Mouse (Mus musculus) MEL (cell line): ENCODE data around the gene Wdsub1. TPM values are rescaled to one million over a fixed set of nuclear protein-coding genes. Genes with fewer than 3 reads are reported as not detected.

ENCODE experiments used
- DNase-seq: peaks from one replicate; pipeline ENCODE4 v3.0.0; 2011; ENCODE audit warnings: low read depth, low spot score
- H3K27ac ChIP-seq: 2 replicates; pipeline ENCODE4 v1.5.1; 2012; ENCODE audit warnings: low read depth, mild to moderate bottlenecking, control low read depth, low read length, moderate library complexity; ENCODE audit not compliant: control insufficient read depth
- H3K27me3 ChIP-seq, 2 experiments: fragments of 150-350 bp in 1 of 2; sonication (generic) in 1 of 2; 2 replicates each; pipeline ENCODE4 v1.6.1; 2012; ENCODE audit warnings: low read length in 2 of 2, mild to moderate bottlenecking in 2 of 2, improper control_type of control experiment in 1 of 2, moderate library complexity in 1 of 2; ENCODE audit not compliant: insufficient read depth in 2 of 2, control insufficient read depth in 1 of 2
- H3K36me3 ChIP-seq, 2 experiments: 2 replicates each; pipeline ENCODE4 v1.6.1; 2012 to 2014; ENCODE audit warnings: low read length in 2 of 2, improper control_type of control experiment in 1 of 2, inconsistent platforms in 1 of 2, mild to moderate bottlenecking in 1 of 2; ENCODE audit not compliant: insufficient read depth in 2 of 2, control insufficient read depth in 1 of 2
- H3K4me1 ChIP-seq, 2 experiments: fragments of 150-350 bp in 1 of 2; sonication (generic) in 1 of 2; 2 replicates each; pipeline ENCODE4 v1.6.1; 2012; ENCODE audit warnings: low read length in 2 of 2, improper control_type of control experiment in 1 of 2, mild to moderate bottlenecking in 1 of 2; ENCODE audit not compliant: insufficient read depth in 2 of 2, control insufficient read depth in 1 of 2
- H3K4me3 ChIP-seq, 2 experiments: fragments of 150-350 bp in 1 of 2; sonication (generic) in 1 of 2; 2 replicates each; pipeline ENCODE4 v1.5.1; 2012; ENCODE audit warnings: low read depth in 2 of 2, low read length in 2 of 2, mild to moderate bottlenecking in 2 of 2, moderate library complexity in 2 of 2, control low read depth in 1 of 2, improper control_type of control experiment in 1 of 2; ENCODE audit not compliant: control insufficient read depth in 1 of 2, insufficient read depth in 1 of 2
- H3K79me2 ChIP-seq: 2 replicates; pipeline ENCODE4 v1.6.1; 2012; ENCODE audit warnings: mild to moderate bottlenecking, low read length, moderate library complexity; ENCODE audit not compliant: control insufficient read depth, poor library complexity, insufficient read depth
- H3K9ac ChIP-seq: 2 replicates; pipeline ENCODE4 v1.6.1; 2012; ENCODE audit warnings: low read depth, mild to moderate bottlenecking, control low read depth, low read length, moderate library complexity; ENCODE audit not compliant: control insufficient read depth, poor library complexity, severe bottlenecking
- H3K9me3 ChIP-seq: fragments of 150-350 bp; sonication (generic); replicated peaks from 2 replicates; pipeline ENCODE4 v1.6.1; 2012; ENCODE audit warnings: mild to moderate bottlenecking, low read length, improper control_type of control experiment, moderate library complexity; ENCODE audit not compliant: insufficient read depth
- CHD1 ChIP-seq: IDR thresholded peaks from 2 replicates; pipeline ENCODE4 v1.6.1; 2012; ENCODE audit warnings: low read depth, mild to moderate bottlenecking, inconsistent platforms, low read length, improper control_type of control experiment
- CTCF ChIP-seq, 3 experiments: IDR thresholded peaks in 2 of 3; conservative IDR thresholded peaks in 1 of 3; 2 replicates each; pipeline ENCODE4 v1.5.1; 2011 to 2012; ENCODE audit warnings: low read length in 3 of 3, low read depth in 2 of 3, mild to moderate bottlenecking in 2 of 3, improper control_type of control experiment in 1 of 3, inconsistent platforms in 1 of 3, mixed read lengths in 1 of 3, moderate library complexity in 1 of 3; ENCODE audit not compliant: control insufficient read depth in 1 of 3, insufficient read depth in 1 of 3, poor library complexity in 1 of 3, severe bottlenecking in 1 of 3
- EP300 ChIP-seq, 2 experiments: IDR thresholded peaks; 2 replicates each; pipeline ENCODE4 v1.6.1; 2011; ENCODE audit warnings: improper control_type of control experiment in 2 of 2, low read length in 2 of 2, low read depth in 1 of 2, mild to moderate bottlenecking in 1 of 2
- ETS1 ChIP-seq: IDR thresholded peaks from 2 replicates; pipeline ENCODE4 v1.6.1; 2012; ENCODE audit warnings: low read depth, mild to moderate bottlenecking, inconsistent platforms, low read length, improper control_type of control experiment, moderate library complexity
- GABPA ChIP-seq: IDR thresholded peaks from 2 replicates; pipeline ENCODE4 v1.6.1; 2012; ENCODE audit warnings: low read depth, mild to moderate bottlenecking, inconsistent platforms, low read length, improper control_type of control experiment, moderate library complexity
- GATA1 ChIP-seq: IDR thresholded peaks from 2 replicates; pipeline ENCODE4 v1.6.1; 2011; ENCODE audit warnings: low read depth, low read length, improper control_type of control experiment
- HCFC1 ChIP-seq: IDR thresholded peaks from 2 replicates; pipeline ENCODE4 v1.6.1; 2012; ENCODE audit warnings: low read depth, mild to moderate bottlenecking, inconsistent platforms, low read length, improper control_type of control experiment, moderate library complexity
- JUND ChIP-seq: IDR thresholded peaks from 2 replicates; pipeline ENCODE4 v1.6.1; 2011; ENCODE audit warnings: low read depth, mild to moderate bottlenecking, improper control_type of control experiment, low read length
- KAT2A ChIP-seq: conservative IDR thresholded peaks from 2 replicates; pipeline ENCODE4 v1.6.1; 2012; ENCODE audit warnings: low read depth, low read length, improper control_type of control experiment, inconsistent platforms
- MAX ChIP-seq: IDR thresholded peaks from 2 replicates; pipeline ENCODE4 v1.6.1; 2011; ENCODE audit warnings: low read length, improper control_type of control experiment
- MAZ ChIP-seq: IDR thresholded peaks from 2 replicates; pipeline ENCODE4 v1.6.1; 2012; ENCODE audit warnings: low read depth, mild to moderate bottlenecking, inconsistent platforms, low read length, improper control_type of control experiment
- MEF2A ChIP-seq: IDR thresholded peaks from 2 replicates; pipeline ENCODE4 v1.6.1; 2014; ENCODE audit warnings: low read depth, mild to moderate bottlenecking, inconsistent platforms, low read length, improper control_type of control experiment; ENCODE audit not compliant: poor library complexity, insufficient replicate concordance, severe bottlenecking; ENCODE audit errors: extremely low read depth
- MYC ChIP-seq: IDR thresholded peaks from 2 replicates; pipeline ENCODE4 v1.6.1; 2011; ENCODE audit warnings: low read depth, mild to moderate bottlenecking, low read length, improper control_type of control experiment, moderate library complexity
- NELFE ChIP-seq: IDR thresholded peaks from 2 replicates; pipeline ENCODE4 v1.6.1; 2011; ENCODE audit warnings: low read depth, low read length, improper control_type of control experiment
- NRF1 ChIP-seq: IDR thresholded peaks from 2 replicates; pipeline ENCODE4 v1.6.1; 2014; ENCODE audit warnings: low read depth, mild to moderate bottlenecking, inconsistent platforms, low read length, improper control_type of control experiment, moderate library complexity; ENCODE audit not compliant: poor library complexity, insufficient read depth, severe bottlenecking
- POLR2A ChIP-seq, 2 experiments: IDR thresholded peaks; 2 replicates each; pipeline ENCODE4 v1.6.1; 2011 to 2012; ENCODE audit warnings: low read length in 2 of 2, mild to moderate bottlenecking in 2 of 2, control low read depth in 1 of 2, improper control_type of control experiment in 1 of 2, low read depth in 1 of 2, moderate library complexity in 1 of 2; ENCODE audit not compliant: control insufficient read depth in 1 of 2, insufficient read depth in 1 of 2, poor library complexity in 1 of 2
- POLR2AphosphoS5 ChIP-seq: IDR thresholded peaks from 2 replicates; pipeline ENCODE4 v1.6.1; 2012; ENCODE audit warnings: low read depth, borderline replicate concordance, mild to moderate bottlenecking, inconsistent platforms, low read length, moderate library complexity, mixed read lengths
- RAD21 ChIP-seq: IDR thresholded peaks from 2 replicates; pipeline ENCODE4 v1.6.1; 2011; ENCODE audit warnings: mild to moderate bottlenecking, low read depth, low read length, improper control_type of control experiment
- RCOR1 ChIP-seq: IDR thresholded peaks from 2 replicates; pipeline ENCODE4 v1.6.1; 2012; ENCODE audit warnings: low read depth, mild to moderate bottlenecking, inconsistent platforms, low read length, improper control_type of control experiment
- TAL1 ChIP-seq: IDR thresholded peaks from 2 replicates; pipeline ENCODE4 v1.6.1; 2012; ENCODE audit warnings: mild to moderate bottlenecking, inconsistent platforms, low read length, moderate library complexity, mixed read lengths
- TBP ChIP-seq: IDR thresholded peaks from 2 replicates; pipeline ENCODE4 v1.8.0; 2011; ENCODE audit warnings: low read depth, low read length, improper control_type of control experiment
- TCF12 ChIP-seq: IDR thresholded peaks from 2 replicates; pipeline ENCODE4 v1.6.1; 2014; ENCODE audit warnings: low read depth, mild to moderate bottlenecking, inconsistent platforms, low read length, improper control_type of control experiment, moderate library complexity
- UBTF ChIP-seq: IDR thresholded peaks from 2 replicates; pipeline ENCODE4 v1.6.1; 2012; ENCODE audit warnings: low read depth, mild to moderate bottlenecking, inconsistent platforms, low read length, improper control_type of control experiment, moderate library complexity, borderline replicate concordance; ENCODE audit not compliant: insufficient read depth
- USF1 ChIP-seq: IDR thresholded peaks from 2 replicates; pipeline ENCODE4 v1.6.1; 2014; ENCODE audit warnings: low read depth, mild to moderate bottlenecking, inconsistent platforms, low read length, improper control_type of control experiment, moderate library complexity
- USF2 ChIP-seq, 2 experiments: IDR thresholded peaks; 2 replicates each; pipeline ENCODE4 v1.6.1; 2011 to 2012; ENCODE audit warnings: improper control_type of control experiment in 2 of 2, low read length in 2 of 2, borderline replicate concordance in 1 of 2, inconsistent platforms in 1 of 2, low read depth in 1 of 2, mild to moderate bottlenecking in 1 of 2; ENCODE audit not compliant: insufficient read depth in 1 of 2
- ZC3H11A ChIP-seq: IDR thresholded peaks from 2 replicates; pipeline ENCODE4 v1.6.1; 2012; ENCODE audit warnings: low read depth, mild to moderate bottlenecking, inconsistent platforms, low read length, improper control_type of control experiment
- ZKSCAN1 ChIP-seq: IDR thresholded peaks from 2 replicates; pipeline ENCODE4 v1.6.1; 2012; ENCODE audit warnings: low read depth, mild to moderate bottlenecking, inconsistent platforms, low read length, improper control_type of control experiment, moderate library complexity
- ZNF384 ChIP-seq: IDR thresholded peaks from 2 replicates; pipeline ENCODE4 v1.6.1; 2012; ENCODE audit warnings: low read depth, mild to moderate bottlenecking, inconsistent platforms, low read length, improper control_type of control experiment
- polyA plus RNA-seq, 2 experiments: library from polyadenylated mRNA; stranded (reverse) in 1 of 2; unstranded in 1 of 2; fragments of >175 nt in 1 of 2; fragments of >200 nt in 1 of 2; gene quantifications; 2 replicates each; pipeline versions ENCODE4 v1.2.1 to v1.2.4; 2012; ENCODE audit warnings: low replicate concordance in 2 of 2, low read depth in 1 of 2; ENCODE audit not compliant: insufficient read length in 2 of 2, insufficient read depth in 1 of 2, missing spikeins in 1 of 2
- total RNA-seq: library from RNA; depleted of rRNA; stranded (reverse); fragments of 300-350 nt; gene quantifications from 2 replicates; pipeline ENCODE4 v1.2.3, GENCODE M21; 2012

The Wdsub1 gene
- total and polyA plus RNA-seq, 3 experiments: 16.5 to 19.5 TPM; not detected in 1

GRCm38 (mm10) chr2:59896400-59896799 is 14.0 kb upstream of the Wdsub1 start:
- no peaks in the 10 kb centered on the region for H3K9me3 ChIP-seq
- H3K9ac ChIP-seq: no peak overlapping the region
- peaks cover 0 to 5% of the 10 kb centered on the region in 2 experiments; a peak in 2 of 4 replicates for H3K4me1 ChIP-seq
- H3K79me2 ChIP-seq: no peaks in the 10 kb centered on the region
- no peaks in the 10 kb centered on the region for H3K27me3 ChIP-seq
- no peak overlapping the region for H3K4me3 ChIP-seq
- no peak for DNase-seq
- H3K36me3 ChIP-seq: peaks cover 0 to 3% of the 10 kb centered on the region in 2 experiments; a peak in 2 of 4 replicates
- no peak overlapping the region for H3K27ac ChIP-seq
- TF ChIP-seq HCFC1 (no peak), TCF12 (no peak), EP300 (IDR thresholded peaks at IDR 0.05; ENCODE audit: low read depth in 1 of 2, low read length in 2 of 2) (no peak), ETS1 (no peak), TBP (no peak), MAX (no peak), ZNF384 (no peak), GATA1 (no peak), NRF1 (no peak), MYC (no peak), POLR2A (IDR thresholded peaks at IDR 0.05; ENCODE audit: control insufficient read depth in 1 of 2, insufficient read depth in 1 of 2, low read depth in 1 of 2, low read length in 2 of 2, poor library complexity in 1 of 2) (no peak), UBTF (no peak), NELFE (no peak), POLR2AphosphoS5 (no peak), RCOR1 (no peak), ZKSCAN1 (no peak), USF1 (no peak), RAD21 (no peak), KAT2A (no peak)

DNA sequence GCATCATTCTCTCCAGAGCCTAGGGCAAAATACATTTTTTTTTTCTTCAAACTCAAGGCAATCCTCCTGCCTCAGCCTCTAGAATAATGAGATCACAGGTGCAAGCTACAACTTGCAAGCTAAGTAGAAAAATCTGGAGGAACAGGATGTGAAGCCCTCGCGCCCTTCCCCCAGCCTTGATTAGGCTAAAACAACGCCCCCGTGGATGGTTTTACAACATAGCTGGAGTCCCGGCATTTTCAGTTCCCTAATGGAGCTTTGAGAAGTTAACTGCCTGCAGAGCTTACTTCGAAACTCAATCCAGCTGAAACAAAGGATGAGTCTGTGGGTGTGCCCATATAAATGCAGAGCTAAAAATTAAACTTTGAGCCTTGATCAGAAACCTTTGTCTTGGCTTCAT is 7.3 kb upstream of the Wdsub1 start:
- Histone ChIP-seq H3K27ac (no peak overlapping the region), H3K9ac (no peak overlapping the region), H3K9me3 (no peaks in the 10 kb centered on the region), H3K27me3 (no peaks in the 10 kb centered on the region), H3K4me1 (peaks cover 0 to 3% of the 10 kb centered on the region in 2 experiments; a peak in 1 of 4 replicates), H3K4me3 (no peak overlapping the region), H3K79me2 (no peaks in the 10 kb centered on the region), H3K36me3 (no peaks in the 10 kb centered on the region; a peak in 1 of 4 replicates)
- DNase-seq: no peak
- no peak for TF ChIP-seq KAT2A
- TF ChIP-seq ZNF384: no peak
- no peak for TF ChIP-seq ZC3H11A
- TF ChIP-seq GABPA: no peak
- TF ChIP-seq RCOR1: no peak
- TF ChIP-seq TBP: no peak
- no peak for TF ChIP-seq MYC
- TF ChIP-seq USF2 (IDR thresholded peaks at IDR 0.05; ENCODE audit: borderline replicate concordance in 1 of 2, insufficient read depth in 1 of 2, low read depth in 1 of 2, low read length in 2 of 2): no peak
- TF ChIP-seq USF1: no peak
- no peak for TF ChIP-seq MEF2A
- TF ChIP-seq TAL1: no peak
- no peak for TF ChIP-seq NRF1
- no peak for TF ChIP-seq EP300 (IDR thresholded peaks at IDR 0.05; ENCODE audit: low read depth in 1 of 2, low read length in 2 of 2)
- TF ChIP-seq ETS1: no peak
- TF ChIP-seq MAZ: no peak
- TF ChIP-seq CTCF (IDR thresholded peaks at IDR 0.05 in 2 of 3, conservative IDR thresholded peaks at IDR 0.05 in 1 of 3; ENCODE audit: control insufficient read depth in 1 of 3, insufficient read depth in 1 of 3, low read depth in 2 of 3, low read length in 3 of 3, poor library complexity in 1 of 3, severe bottlenecking in 1 of 3): no peak
- no peak for TF ChIP-seq MAX
- no peak for TF ChIP-seq TCF12
- no peak for TF ChIP-seq CHD1
- no peak for TF ChIP-seq JUND
